Mouse (Mus musculus) small intestine, adult 2 months (tissue): ENCODE measurements around the gene Mamstr.

ENCODE experiments used
- CTCF ChIP-seq: fragments of 200-500 bp; IDR thresholded peaks from 2 replicates; pipeline ENCODE4 v1.5.1; 2012; ENCODE audit warnings: low read depth, mild to moderate bottlenecking, control low read depth, inconsistent platforms, low read length, moderate library complexity, mixed read lengths; ENCODE audit not compliant: insufficient replicate concordance, insufficient read length; ENCODE audit errors: extremely low read depth
- POLR2A ChIP-seq: fragments of 200-500 bp; IDR thresholded peaks from 2 replicates; pipeline ENCODE4 v1.6.1; 2012; ENCODE audit warnings: low read depth, mild to moderate bottlenecking, control low read depth, inconsistent platforms, low read length, moderate library complexity

DNA sequence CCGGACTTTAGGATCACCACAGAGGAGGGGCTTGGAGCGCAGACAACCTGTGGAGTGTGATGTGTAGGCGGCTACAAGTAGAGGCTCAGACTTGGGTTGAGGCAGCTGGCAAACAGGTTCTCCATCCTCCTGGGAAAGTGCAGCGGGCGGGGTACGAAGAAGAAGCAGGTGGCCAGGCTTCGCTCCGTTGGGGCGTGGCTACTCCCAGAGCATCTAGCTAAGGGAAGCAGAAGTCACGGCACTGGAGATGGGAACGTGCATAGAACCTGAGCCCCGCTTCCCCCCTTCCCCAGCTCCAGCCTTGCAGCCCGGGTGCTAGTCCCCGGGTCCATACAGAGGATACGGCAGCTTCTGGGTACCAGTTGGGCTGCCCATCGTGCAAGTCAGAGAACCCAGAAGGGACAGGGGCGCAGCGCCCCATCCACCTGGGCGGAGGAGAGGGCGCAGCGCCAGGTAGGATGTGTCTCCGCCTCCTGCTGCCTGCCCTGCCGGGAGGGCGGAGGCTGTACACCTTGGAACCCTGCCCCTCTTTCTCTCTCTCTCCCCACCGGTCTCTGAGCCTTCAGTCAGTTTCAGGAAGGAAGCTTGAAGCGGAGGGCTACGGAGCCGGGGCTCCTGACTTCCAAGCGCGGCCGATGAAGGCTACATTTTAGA, 22.6 kb upstream of the Mamstr start, which contains the start of gene Fut1:
- TF ChIP-seq POLR2A, result no peak
- TF ChIP-seq CTCF, result no peak
